Mouse (Mus musculus) inflammation-experienced regulatory T-cells, adult 6 months (primary cell): Measurements from ENCODE around the gene Itgal. TPM values are rescaled to one million over a fixed set of nuclear protein-coding genes. Genes with fewer than 3 reads are reported as not detected.

Experiments
- polyA plus RNA-seq, 3 experiments: library from polyadenylated mRNA; unstranded; fragments of 100-300 nt; shearing (Covaris generic); gene quantifications; one replicate each; pipeline ENCODE4 v1.2.1; 2017

Gene Itgal
- polyA plus RNA-seq, 3 experiments from 2014 or later: 201 to 247 (median 214) TPM

Other genes with a start within 250 kb of the Itgal start
- 1 to 10 TPM in 1 of 3 experiments, not detected in 2; 1.6 TPM for gene Zg16, start 208.9 kb upstream of the Itgal start, polyA plus RNA-seq
- 100 to 1,000 TPM; 248 to 287 (median 263) TPM for gene AI467606, start 204.9 kb upstream of the Itgal start, polyA plus RNA-seq
- gene Qprt, start 174.0 kb upstream of the Itgal start, polyA plus RNA-seq: 10 to 100 TPM in 2 of 3 experiments, 1 to 10 TPM in 1; 7.8 to 15.5 (median 15.0) TPM
- 100 to 1,000 TPM; 105 to 226 (median 130) TPM for gene Spn, start 158.4 kb upstream of the Itgal start, polyA plus RNA-seq
- 10 to 100 TPM; 43.2 to 56.9 (median 48.7) TPM for gene Cd2bp2, start 100.2 kb upstream of the Itgal start, polyA plus RNA-seq
- 10 to 100 TPM; 13.2 to 16.6 (median 13.6) TPM for gene Tbc1d10b, start 87.8 kb upstream of the Itgal start, polyA plus RNA-seq
- gene Mylpf, start 87.4 kb upstream of the Itgal start, polyA plus RNA-seq: 10 to 100 TPM; 23.0 to 25.8 (median 23.4) TPM
- 1 to 10 TPM; 3.3 to 6.8 (median 4.6) TPM for gene Zfp553, start 63.2 kb upstream of the Itgal start, polyA plus RNA-seq
- 100 to 1,000 TPM; 783 to 927 (median 807) TPM for gene Sept1, start 63.1 kb upstream of the Itgal start, polyA plus RNA-seq
- gene Zfp771, start 52.0 kb upstream of the Itgal start, polyA plus RNA-seq: 1 to 10 TPM in 1 of 3 experiments, under 1 TPM in 1, not detected in 1; 0.46 to 1.5 TPM
- gene Dctpp1, start 35.6 kb upstream of the Itgal start, polyA plus RNA-seq: 10 to 100 TPM; 37.2 to 88.3 (median 51.2) TPM
- 10 to 100 TPM; 19.4 to 45.4 (median 28.6) TPM for gene Sephs2, start 22.2 kb upstream of the Itgal start, polyA plus RNA-seq
- under 1 TPM in 1 of 3 experiments, not detected in 2; 0.28 TPM for gene Zfp768, start 49.3 kb downstream of the Itgal start, polyA plus RNA-seq
- 10 to 100 TPM in 2 of 3 experiments, 1 to 10 TPM in 1; 9.9 to 11.0 (median 10.6) TPM for gene Zfp747, start 79.8 kb downstream of the Itgal start, polyA plus RNA-seq
- 1 to 10 TPM; 4.8 to 8.8 (median 6.5) TPM for gene 9130019O22Rik, start 90.9 kb downstream of the Itgal start, polyA plus RNA-seq
- 1 to 10 TPM; 4.0 to 7.8 (median 5.4) TPM for gene E430018J23Rik, start 97.4 kb downstream of the Itgal start, polyA plus RNA-seq
- 1 to 10 TPM; 3.6 to 7.5 (median 6.1) TPM for gene Zfp764, start 110.6 kb downstream of the Itgal start, polyA plus RNA-seq
- gene Zfp688, start 125.8 kb downstream of the Itgal start, polyA plus RNA-seq: 10 to 100 TPM; 15.5 to 20.4 (median 16.4) TPM
- 1 to 10 TPM; 4.3 to 5.0 (median 4.7) TPM for gene Zfp689, start 152.9 kb downstream of the Itgal start, polyA plus RNA-seq
- 100 to 1,000 TPM; 151 to 194 (median 184) TPM for gene Prr14, start 163.4 kb downstream of the Itgal start, polyA plus RNA-seq
- 10 to 100 TPM; 17.7 to 30.0 (median 19.5) TPM for gene Fbrs, start 182.9 kb downstream of the Itgal start, polyA plus RNA-seq
- 10 to 100 TPM in 1 of 3 experiments, 1 to 10 TPM in 2; 6.2 to 19.0 (median 9.0) TPM for gene Srcap, start 215.7 kb downstream of the Itgal start, polyA plus RNA-seq
- 10 to 100 TPM; 22.6 to 29.7 (median 25.3) TPM for gene Gm42715, start 223.3 kb downstream of the Itgal start, polyA plus RNA-seq